Mouse (Mus musculus): Measurements from ENCODE around the gene Tmem140.
A peak's percentile ranks its signal among the peaks of the same experiment; 100 is the strongest.

Gene Tmem140

DNA sequence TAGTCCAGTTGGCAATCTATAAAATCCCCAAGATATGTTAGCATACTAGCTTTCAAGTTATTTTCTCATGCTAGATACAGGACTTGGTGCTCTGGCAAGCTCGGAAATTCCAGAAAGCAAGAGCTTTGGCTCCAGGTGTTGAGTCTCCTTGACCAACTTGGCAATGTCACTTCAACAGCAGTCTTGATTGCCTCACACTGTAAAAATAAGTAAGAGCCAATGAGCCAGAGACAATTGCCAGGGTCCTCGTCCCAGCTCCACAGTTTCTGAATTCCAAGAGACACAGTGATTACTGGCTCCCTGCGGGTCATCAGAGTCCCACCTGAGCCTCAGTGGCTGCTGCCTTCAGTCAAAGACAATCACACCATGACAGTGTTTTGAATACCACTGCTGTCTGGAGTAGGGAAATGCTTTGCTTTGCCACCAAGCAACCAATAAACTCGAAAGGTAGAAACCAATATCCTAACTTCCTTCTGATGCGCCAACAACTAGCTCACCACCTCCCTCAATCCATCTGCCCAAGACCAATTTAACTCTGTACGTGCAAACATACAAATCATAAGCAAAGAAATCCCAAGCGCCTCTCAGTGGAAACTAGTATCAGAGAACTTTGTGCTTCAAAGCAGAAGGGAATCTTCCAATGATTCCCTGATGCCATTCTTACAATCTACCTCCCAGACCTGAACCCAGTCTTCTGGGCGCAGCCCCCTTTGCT, 46.8 kb downstream of the Tmem140 start:
- DNase-seq, result no peak

DNA sequence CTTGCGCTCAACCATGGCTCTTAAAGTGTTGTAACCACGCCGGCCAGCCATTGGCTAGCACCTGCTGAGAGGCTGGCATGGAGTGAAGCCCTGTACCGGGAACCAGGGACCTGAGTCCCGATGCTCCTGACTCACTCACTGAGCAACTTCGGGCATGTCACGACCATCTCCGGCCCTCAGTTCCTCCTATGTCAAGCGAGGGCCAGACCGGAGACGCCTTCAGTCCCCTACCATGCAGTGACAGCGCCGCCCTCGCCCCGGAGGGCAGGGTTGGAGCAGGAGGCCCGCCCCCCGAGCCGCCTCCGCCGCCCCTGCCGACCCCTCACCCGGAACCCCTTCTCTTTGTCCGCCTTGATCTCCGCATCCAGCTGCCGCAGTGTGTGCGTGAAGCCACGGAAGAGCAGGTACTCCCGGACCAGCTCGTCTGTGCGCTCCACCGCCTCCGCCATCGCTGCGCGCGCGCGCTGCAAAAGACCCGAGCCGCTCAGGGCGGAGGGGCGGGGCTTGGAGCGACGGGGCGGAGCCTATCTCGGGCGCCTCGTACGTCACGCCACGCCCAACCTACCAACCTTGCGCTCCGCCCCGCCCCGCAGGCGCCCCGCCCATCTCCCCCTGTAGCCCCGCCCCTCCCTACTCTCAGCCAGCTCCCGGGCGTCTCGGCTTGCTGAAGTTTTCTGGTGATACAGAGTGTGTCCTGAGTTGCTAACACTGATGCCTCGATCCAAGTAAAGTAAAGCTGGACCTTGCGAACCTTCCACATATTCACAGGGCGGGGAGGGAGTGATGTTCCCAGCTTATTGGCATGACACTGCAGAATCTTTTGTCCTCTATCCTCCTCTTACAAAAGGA, 47.6 kb downstream of the Tmem140 start, which contains the start of gene Wdr91:
Gene Wdr91 (minus strand): TSS at position 506 of the 849 bp plus-strand sequence.
- DNase-seq, result peak; percentile 88

DNA sequence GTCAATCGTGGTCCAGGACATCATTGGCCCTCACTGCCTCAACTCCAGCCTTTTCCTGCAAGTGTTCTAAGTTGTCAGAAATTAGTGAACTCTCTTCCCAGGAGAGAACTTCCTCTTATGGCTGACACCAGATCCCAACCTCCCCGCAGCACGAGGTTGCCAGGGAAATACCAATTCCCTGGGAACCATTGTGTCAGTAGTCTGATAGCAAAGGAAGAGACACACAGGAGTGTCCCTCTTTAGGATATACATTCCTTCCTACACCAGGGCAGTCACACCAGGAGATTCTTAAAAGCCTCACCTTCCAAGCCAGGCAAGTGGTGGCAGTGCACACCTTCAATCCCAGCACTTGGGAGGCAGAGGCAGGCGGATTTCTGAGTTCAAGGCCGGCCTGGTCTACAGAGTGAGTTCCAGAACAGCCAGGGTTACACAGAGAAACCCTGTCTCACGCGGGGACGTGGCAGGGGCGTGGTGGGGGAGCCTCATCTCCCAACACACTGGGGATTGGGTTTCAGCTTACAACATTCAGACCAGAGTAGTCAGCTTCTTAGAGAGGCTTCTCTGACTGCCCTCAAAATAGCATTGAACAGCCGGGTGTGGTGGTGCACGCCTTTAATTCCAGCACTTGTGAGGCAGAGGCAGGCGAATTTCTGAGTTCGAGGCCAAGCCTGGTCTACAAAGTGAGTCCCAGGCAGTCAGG, 50.5 kb downstream of the Tmem140 start:
- DNase-seq, result no peak

DNA sequence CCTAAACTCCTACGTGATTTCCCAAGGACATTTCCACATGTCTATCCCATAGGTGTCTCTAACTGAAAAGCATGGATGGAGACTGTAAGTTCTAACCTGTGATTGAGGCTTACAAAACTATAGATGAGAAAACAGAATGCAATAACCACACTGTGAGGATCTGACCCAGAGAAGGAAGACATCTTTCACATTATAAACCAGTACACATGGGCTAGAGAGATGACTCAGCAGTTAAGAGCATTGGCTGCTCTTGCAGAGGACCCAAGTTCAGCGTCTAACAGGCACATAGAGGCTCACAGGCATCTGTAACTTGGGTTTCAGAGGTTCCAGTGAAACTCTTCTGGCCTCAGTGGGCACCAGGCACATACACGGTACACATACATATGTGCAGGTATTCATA, 51.5 kb downstream of the Tmem140 start:
- DNase-seq, result no peak

DNA sequence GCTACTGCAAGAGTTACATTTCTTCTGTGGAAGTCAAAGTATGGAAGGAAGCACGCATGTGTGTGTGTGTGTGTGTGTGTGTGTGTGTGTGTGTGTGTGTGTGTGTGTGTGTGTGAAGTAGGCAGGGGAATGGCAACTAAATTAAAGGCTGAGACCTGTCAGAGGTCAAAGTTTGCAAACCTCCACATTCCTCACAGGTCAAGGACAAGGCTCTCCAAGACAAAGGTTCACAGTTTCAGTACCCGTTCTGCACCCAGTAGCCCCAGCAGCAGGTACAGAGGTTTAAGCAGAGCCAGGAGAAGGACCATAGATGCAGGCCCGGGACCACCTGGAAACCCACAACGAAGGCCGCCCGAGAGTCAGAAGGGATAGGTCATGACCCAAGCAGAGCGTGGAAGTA, 56.2 kb downstream of the Tmem140 start:
- DNase-seq, result no peak

DNA sequence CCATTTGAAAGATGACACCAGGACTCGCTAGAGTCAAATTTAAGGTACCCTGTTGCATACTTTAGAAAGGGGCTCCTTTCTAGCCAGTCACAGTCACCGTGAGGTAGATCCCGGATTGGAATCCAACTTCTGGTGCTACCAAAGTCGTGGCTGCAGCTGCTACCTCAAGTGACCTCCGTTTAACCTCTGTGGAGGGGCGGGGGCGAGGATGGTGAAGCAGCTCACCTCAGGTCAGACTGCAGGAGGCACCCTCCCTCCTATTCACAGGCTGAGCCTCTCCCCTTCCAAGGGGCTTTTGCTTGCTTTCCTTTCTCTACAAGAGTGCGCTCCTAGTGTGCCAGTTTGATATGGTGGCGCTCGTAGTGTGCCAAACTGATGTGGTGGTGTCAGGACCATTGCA, 57.0 kb downstream of the Tmem140 start, which contains the start of gene Stra8:
Gene Stra8 (plus strand): TSS at position 208 of the 400 bp plus-strand sequence.
- DNase-seq, result no peak

DNA sequence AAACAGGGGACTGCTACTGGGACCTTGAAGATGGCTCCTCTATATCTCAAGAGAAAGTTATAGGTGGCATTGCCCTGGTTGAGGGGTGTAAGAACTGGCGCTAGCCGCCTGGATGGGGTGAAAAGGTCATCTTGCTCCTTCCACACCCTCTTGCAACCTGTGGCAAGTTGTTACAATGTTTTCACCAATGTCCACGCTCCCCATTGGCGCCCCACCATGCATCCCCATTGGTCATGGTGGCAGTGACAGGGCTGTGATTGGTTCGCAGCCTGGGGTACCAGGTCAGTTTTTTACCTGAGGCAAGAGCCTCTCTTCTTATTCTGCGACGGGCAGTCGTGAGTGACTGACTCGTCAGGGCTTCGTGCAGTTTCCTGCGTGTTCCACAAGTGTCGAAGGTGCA, 57.7 kb downstream of the Tmem140 start:
- no peak for DNase-seq

DNA sequence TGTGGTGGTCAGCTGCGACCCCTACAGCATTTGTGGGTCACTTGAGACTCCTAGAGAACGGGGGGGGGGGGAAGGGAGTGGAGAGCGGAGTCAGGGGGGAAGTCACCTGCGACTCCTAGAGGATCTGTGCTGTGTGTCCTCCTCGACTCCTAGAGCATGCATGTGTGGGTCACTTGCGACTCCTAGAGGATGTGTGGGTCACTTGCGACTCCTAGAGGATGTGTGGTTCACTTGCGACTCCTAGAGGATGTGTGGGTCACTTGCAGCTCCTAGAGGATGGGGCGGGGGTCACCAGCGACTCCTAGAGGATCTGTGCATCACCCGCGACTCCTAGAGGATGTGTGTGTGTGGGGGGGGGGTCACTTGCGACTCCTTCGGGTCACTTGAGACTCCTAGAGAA, 59.0 kb downstream of the Tmem140 start:
- no peak for DNase-seq

Data from cerebellum, adult 9-10 months (tissue).